Mouse (Mus musculus): ENCODE results near the gene Guk1. TPM values are rescaled to one million over a fixed set of nuclear protein-coding genes. Genes with fewer than 3 reads are reported as not detected.

Guk1 gene
- total RNA-seq, 2 experiments from 2014 or later, result 123 to 125 TPM

- DNase-seq (ENCODE audit: low spot score in 2 of 2), result no peak
These were observed 27.6 kb downstream of the Guk1 start for GRCm38 (mm10) chr11:59164384-59164783.

- peak; percentile 96 to 97 for DNase-seq (ENCODE audit: low spot score in 2 of 2)
These were observed 28.5 kb downstream of the Guk1 start, which contains the start of gene Iba57 for GRCm38 (mm10) chr11:59163255-59164236. Gene Iba57 (minus strand): TSS chr11:59163739.

- DNase-seq (ENCODE audit: low spot score in 2 of 2), result no peak
These were observed 29.4 kb downstream of the Guk1 start for GRCm38 (mm10) chr11:59162443-59163254.

- DNase-seq (ENCODE audit: low spot score in 2 of 2), result no peak
These were observed 30.6 kb downstream of the Guk1 start for GRCm38 (mm10) chr11:59161398-59161797.

GRCm38 (mm10) chr11:59159558-59159957 is 32.5 kb downstream of the Guk1 start:
- no peak for DNase-seq (ENCODE audit: low spot score in 2 of 2)

- no peak for DNase-seq (ENCODE audit: low spot score in 2 of 2)
These were observed 32.9 kb downstream of the Guk1 start for GRCm38 (mm10) chr11:59159099-59159498.

- no peak for DNase-seq (ENCODE audit: low spot score in 2 of 2)
These were observed 36.1 kb downstream of the Guk1 start for GRCm38 (mm10) chr11:59155900-59156299.

- DNase-seq (ENCODE audit: low spot score in 2 of 2), result no peak
These were observed 37.8 kb downstream of the Guk1 start for GRCm38 (mm10) chr11:59154220-59154619.

- no peak for DNase-seq (ENCODE audit: low spot score in 2 of 2)
These were observed 40.3 kb downstream of the Guk1 start for GRCm38 (mm10) chr11:59151729-59152128.

- no peak for DNase-seq (ENCODE audit: low spot score in 2 of 2)
These were observed 42.7 kb downstream of the Guk1 start for GRCm38 (mm10) chr11:59149302-59149701.

GRCm38 (mm10) chr11:59142962-59143361 is 49.0 kb downstream of the Guk1 start:
- no peak for DNase-seq (ENCODE audit: low spot score in 2 of 2)

GRCm38 (mm10) chr11:59141772-59142370 is 50.1 kb downstream of the Guk1 start:
- no peak for DNase-seq (ENCODE audit: low spot score in 2 of 2)

GRCm38 (mm10) chr11:59138537-59139486 is 53.2 kb downstream of the Guk1 start:
- no peak for DNase-seq (ENCODE audit: low spot score in 2 of 2)

GRCm38 (mm10) chr11:59136994-59137706 is 54.9 kb downstream of the Guk1 start:
- DNase-seq (ENCODE audit: low spot score in 2 of 2), result no peak

GRCm38 (mm10) chr11:59135904-59136452 is 56.0 kb downstream of the Guk1 start, which contains the start of gene Obscn:
Gene Obscn (minus strand): TSS chr11:59136402.
- DNase-seq (ENCODE audit: low spot score in 2 of 2), result peak in 1 of 2 experiments; percentile 25

GRCm38 (mm10) chr11:59135051-59135820 is 56.8 kb downstream of the Guk1 start:
- DNase-seq (ENCODE audit: low spot score in 2 of 2), result no peak

- DNase-seq (ENCODE audit: low spot score in 2 of 2), result no peak
These were observed 57.5 kb downstream of the Guk1 start for GRCm38 (mm10) chr11:59134373-59134997.
